Mouse (Mus musculus) heart, adult 2 months (tissue): Measurements from ENCODE around the gene Rnf41.

Experiments
- CTCF ChIP-seq: fragments of 200-600 bp; IDR thresholded peaks from 2 replicates; pipeline ENCODE4 v1.8.1; 2022; ENCODE audit warnings: antibody characterized with exemption, mild to moderate bottlenecking, moderate library complexity
- EP300 ChIP-seq: fragments of 200-500 bp; IDR thresholded peaks from 2 replicates; pipeline ENCODE4 v1.6.1; 2011; ENCODE audit warnings: low read depth, low read length, control low read depth; ENCODE audit not compliant: insufficient read depth
- POLR2A ChIP-seq: fragments of 200-500 bp; IDR thresholded peaks from 2 replicates; pipeline ENCODE4 v1.6.1; 2011; ENCODE audit warnings: mild to moderate bottlenecking, low read depth, low read length, control low read depth; ENCODE audit not compliant: insufficient read depth

DNA sequence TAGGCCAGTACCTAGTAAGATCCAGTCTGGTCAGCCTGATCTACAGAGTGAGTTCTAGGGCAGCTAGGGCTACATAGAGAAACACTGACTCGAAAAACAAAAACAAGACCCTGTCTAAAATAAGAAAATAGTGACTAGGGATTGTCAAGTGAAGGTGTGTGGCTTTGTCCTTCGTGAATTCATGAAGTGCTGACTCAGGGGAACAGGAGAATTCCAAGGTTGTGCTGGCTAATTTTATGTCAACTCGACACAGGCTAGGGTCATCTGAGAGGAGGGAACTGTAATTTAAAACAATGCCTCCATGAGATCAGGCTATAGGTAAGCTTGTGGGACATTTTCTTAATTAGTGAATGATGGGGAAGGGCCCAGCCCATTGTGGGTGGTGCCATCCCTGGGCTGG lies 43.0 kb downstream of the Rnf41 start:
- TF ChIP-seq POLR2A (no peak), CTCF (no peak), EP300 (no peak)
